Mouse (Mus musculus) CH12.LX (cell line): ENCODE measurements around the gene Gimap5. TPM values are rescaled to one million over a fixed set of nuclear protein-coding genes. Genes with fewer than 3 reads are reported as not detected.

Experiments
- DNase-seq: peaks from one replicate; pipeline ENCODE4 v3.0.0-alpha.2; 2013; ENCODE audit errors: extremely low read depth
- H3K27ac ChIP-seq: 2 replicates; pipeline ENCODE4 v1.5.1; 2012; ENCODE audit warnings: low read depth, mild to moderate bottlenecking, control low read depth, moderate library complexity; ENCODE audit not compliant: insufficient read depth
- H3K27me3 ChIP-seq: replicated peaks from 2 replicates; pipeline ENCODE3; 2012; ENCODE audit warnings: inconsistent platforms
- H3K36me3 ChIP-seq, 2 experiments: replicated peaks in 1 of 2; 2 replicates each; pipeline versions ENCODE3 to v1.6.1; 2012; ENCODE audit warnings: inconsistent platforms in 1 of 2, low read length in 1 of 2, mild to moderate bottlenecking in 1 of 2, mixed read lengths in 1 of 2, moderate library complexity in 1 of 2; ENCODE audit not compliant: control insufficient read depth in 1 of 2, insufficient read depth in 1 of 2
- H3K4me1 ChIP-seq, 2 experiments: 2 replicates each; pipeline ENCODE4 v1.6.1; 2012; ENCODE audit warnings: inconsistent platforms in 1 of 2, moderate library complexity in 1 of 2; ENCODE audit not compliant: insufficient read depth in 2 of 2, control insufficient read depth in 1 of 2
- H3K4me2 ChIP-seq: 2 replicates; pipeline ENCODE4 v1.6.1; 2012; ENCODE audit warnings: low read depth, mild to moderate bottlenecking, control low read depth; ENCODE audit not compliant: poor library complexity, insufficient read depth, severe bottlenecking
- H3K4me3 ChIP-seq, 3 experiments: fragments of 150-350 bp in 1 of 3; sonication (generic) in 1 of 3; replicated peaks in 1 of 3; 2 replicates each; pipeline versions ENCODE3 to v1.5.1; 2011 to 2012; ENCODE audit warnings: low read depth in 2 of 3, low read length in 2 of 3, mild to moderate bottlenecking in 2 of 3, moderate library complexity in 2 of 3, control low read depth in 1 of 3, improper control_type of control experiment in 1 of 3, inconsistent platforms in 1 of 3, mixed read lengths in 1 of 3; ENCODE audit not compliant: poor library complexity in 1 of 3
- H3K79me2 ChIP-seq: replicated peaks from 2 replicates; pipeline ENCODE4 v1.6.1; 2012; ENCODE audit warnings: mild to moderate bottlenecking, moderate library complexity; ENCODE audit not compliant: control insufficient read depth, poor library complexity, insufficient read depth, severe bottlenecking; ENCODE audit errors: extremely low read depth
- H3K9ac ChIP-seq: 2 replicates; pipeline ENCODE4 v1.6.1; 2012; ENCODE audit warnings: low read depth, mild to moderate bottlenecking, control low read depth, moderate library complexity; ENCODE audit not compliant: insufficient read depth
- H3K9me3 ChIP-seq: replicated peaks from 2 replicates; pipeline ENCODE3; 2012; ENCODE audit warnings: low read length, inconsistent platforms, mixed read lengths
- BHLHE40 ChIP-seq: IDR thresholded peaks from 2 replicates; pipeline ENCODE4 v1.6.1; 2011; ENCODE audit warnings: mild to moderate bottlenecking, low read depth, low read length, improper control_type of control experiment
- CHD2 ChIP-seq: IDR thresholded peaks from 2 replicates; pipeline ENCODE4 v1.6.1; 2011; ENCODE audit warnings: low read length, improper control_type of control experiment
- CTCF ChIP-seq, 2 experiments: IDR thresholded peaks in 1 of 2; conservative IDR thresholded peaks in 1 of 2; 2 replicates each; pipeline ENCODE4 v1.5.1; 2011 to 2012; ENCODE audit warnings: low read depth in 2 of 2, low read length in 2 of 2, improper control_type of control experiment in 1 of 2, inconsistent platforms in 1 of 2, mild to moderate bottlenecking in 1 of 2, moderate library complexity in 1 of 2
- E2F4 ChIP-seq: IDR thresholded peaks from 2 replicates; pipeline ENCODE4 v1.6.1; 2011; ENCODE audit warnings: low read depth, low read length, improper control_type of control experiment; ENCODE audit not compliant: insufficient replicate concordance
- ELF1 ChIP-seq: IDR thresholded peaks from 2 replicates; pipeline ENCODE4 v1.6.1; 2014; ENCODE audit warnings: low read depth, mild to moderate bottlenecking, inconsistent platforms, low read length, improper control_type of control experiment
- ETS1 ChIP-seq: conservative IDR thresholded peaks from 2 replicates; pipeline ENCODE4 v1.6.1; 2012; ENCODE audit warnings: low read depth, mild to moderate bottlenecking, inconsistent platforms, low read length, improper control_type of control experiment, moderate library complexity
- HCFC1 ChIP-seq: IDR thresholded peaks from 2 replicates; pipeline ENCODE4 v1.6.1; 2012; ENCODE audit warnings: low read depth, mild to moderate bottlenecking, inconsistent platforms, low read length, improper control_type of control experiment
- IRF4 ChIP-seq: IDR thresholded peaks from 2 replicates; pipeline ENCODE4 v1.6.1; 2014; ENCODE audit warnings: low read depth, mild to moderate bottlenecking, inconsistent platforms, low read length, improper control_type of control experiment
- JUN ChIP-seq: IDR thresholded peaks from 2 replicates; pipeline ENCODE4 v1.6.1; 2011; ENCODE audit warnings: low read depth, mild to moderate bottlenecking, low read length, improper control_type of control experiment, moderate library complexity; ENCODE audit not compliant: insufficient read depth
- JUND ChIP-seq: conservative IDR thresholded peaks from 2 replicates; pipeline ENCODE4 v1.6.1; 2011; ENCODE audit warnings: low read depth, low read length, improper control_type of control experiment
- KAT2A ChIP-seq: IDR thresholded peaks from 2 replicates; pipeline ENCODE4 v1.6.1; 2012; ENCODE audit warnings: low read length, improper control_type of control experiment, inconsistent platforms; ENCODE audit not compliant: insufficient replicate concordance
- MAFK ChIP-seq: IDR thresholded peaks from 2 replicates; pipeline ENCODE4 v1.6.1; 2011; ENCODE audit warnings: low read length, improper control_type of control experiment; ENCODE audit not compliant: insufficient replicate concordance
- MXI1 ChIP-seq: IDR thresholded peaks from 2 replicates; pipeline ENCODE4 v1.6.1; 2011; ENCODE audit warnings: mild to moderate bottlenecking, low read depth, low read length, improper control_type of control experiment
- MYC ChIP-seq: IDR thresholded peaks from 2 replicates; pipeline ENCODE4 v1.6.1; 2011; ENCODE audit warnings: low read depth, mild to moderate bottlenecking, improper control_type of control experiment, low read length
- NELFE ChIP-seq: IDR thresholded peaks from 2 replicates; pipeline ENCODE4 v1.6.1; 2011; ENCODE audit warnings: low read depth, low read length, improper control_type of control experiment
- NRF1 ChIP-seq: IDR thresholded peaks from 2 replicates; pipeline ENCODE4 v1.6.1; 2014; ENCODE audit warnings: low read depth, mild to moderate bottlenecking, inconsistent platforms, low read length, improper control_type of control experiment, moderate library complexity
- POLR2A ChIP-seq: IDR thresholded peaks from 2 replicates; pipeline ENCODE4 v1.6.1; 2011; ENCODE audit warnings: low read depth, mild to moderate bottlenecking, improper control_type of control experiment, low read length
- POLR2AphosphoS2 ChIP-seq: IDR thresholded peaks from 2 replicates; pipeline ENCODE4 v1.6.1; 2011; ENCODE audit warnings: low read depth, low read length, improper control_type of control experiment
- RAD21 ChIP-seq: IDR thresholded peaks from 2 replicates; pipeline ENCODE4 v1.6.1; 2011; ENCODE audit warnings: low read depth, mild to moderate bottlenecking, low read length, improper control_type of control experiment, moderate library complexity
- SIN3A ChIP-seq: IDR thresholded peaks from 2 replicates; pipeline ENCODE4 v1.6.1; 2012; ENCODE audit warnings: low read length, improper control_type of control experiment, inconsistent platforms
- SMC3 ChIP-seq: IDR thresholded peaks from 2 replicates; pipeline ENCODE4 v1.6.1; 2011; ENCODE audit warnings: low read depth, low read length, improper control_type of control experiment
- TCF12 ChIP-seq: IDR thresholded peaks from 2 replicates; pipeline ENCODE4 v1.6.1; 2014; ENCODE audit warnings: low read depth, mild to moderate bottlenecking, inconsistent platforms, low read length, improper control_type of control experiment
- UBTF ChIP-seq: IDR thresholded peaks from 2 replicates; pipeline ENCODE4 v1.6.1; 2012; ENCODE audit warnings: low read depth, mild to moderate bottlenecking, inconsistent platforms, low read length, improper control_type of control experiment, moderate library complexity
- USF1 ChIP-seq: IDR thresholded peaks from 2 replicates; pipeline ENCODE4 v1.6.1; 2014; ENCODE audit warnings: low read depth, mild to moderate bottlenecking, inconsistent platforms, low read length, improper control_type of control experiment
- USF2 ChIP-seq: conservative IDR thresholded peaks from 2 replicates; pipeline ENCODE4 v1.6.1; 2011; ENCODE audit warnings: low read depth, low read length, improper control_type of control experiment
- ZKSCAN1 ChIP-seq: IDR thresholded peaks from 2 replicates; pipeline ENCODE4 v1.6.1; 2012; ENCODE audit warnings: low read depth, inconsistent platforms, low read length, improper control_type of control experiment, borderline replicate concordance
- ZMIZ1 ChIP-seq: IDR thresholded peaks from 2 replicates; pipeline ENCODE4 v1.6.1; 2012; ENCODE audit warnings: low read depth, mild to moderate bottlenecking, inconsistent platforms, low read length, improper control_type of control experiment
- ZNF384 ChIP-seq: IDR thresholded peaks from 2 replicates; pipeline ENCODE4 v1.6.1; 2012; ENCODE audit warnings: low read depth, low read length, improper control_type of control experiment, inconsistent platforms
- dilution Hi-C: fragments of 300-500 bp; cut with MboI; formaldehyde crosslinking; loops from 2 replicates; pipeline ENCODE4 v1.14.3; 2020; ENCODE audit warnings: low sequenced_read_pairs; ENCODE audit not compliant: extremely low pct_unique_long_range_greater_than_20kb, extremely low pct_ligation_motif_present
- in situ Hi-C: fragments of 300-500 bp; cut with MboI; formaldehyde crosslinking; loops from 3 replicates; pipeline ENCODE4 v1.14.3; 2019; ENCODE audit warnings: low sequenced_read_pairs, low pct_ligation_motif_present, low pct_unique_long_range_greater_than_20kb, mixed read lengths
- polyA plus RNA-seq: library from polyadenylated mRNA; unstranded; fragments of >175 nt; gene quantifications from 2 replicates; pipeline ENCODE4 v1.2.1, GENCODE M21; 2012; ENCODE audit warnings: low read depth; ENCODE audit not compliant: insufficient read length
- total RNA-seq, 2 experiments: library from RNA; depleted of rRNA; stranded (reverse); fragments of 300-350 nt in 1 of 2; fragments of >200 nt in 1 of 2; gene quantifications; 2 replicates each; pipeline ENCODE4 v1.2.3; 2012 to 2014

Gimap5 gene
- total and polyA plus RNA-seq, 3 experiments = 56.9 to 82.1 (median 74.6) TPM

DNA sequence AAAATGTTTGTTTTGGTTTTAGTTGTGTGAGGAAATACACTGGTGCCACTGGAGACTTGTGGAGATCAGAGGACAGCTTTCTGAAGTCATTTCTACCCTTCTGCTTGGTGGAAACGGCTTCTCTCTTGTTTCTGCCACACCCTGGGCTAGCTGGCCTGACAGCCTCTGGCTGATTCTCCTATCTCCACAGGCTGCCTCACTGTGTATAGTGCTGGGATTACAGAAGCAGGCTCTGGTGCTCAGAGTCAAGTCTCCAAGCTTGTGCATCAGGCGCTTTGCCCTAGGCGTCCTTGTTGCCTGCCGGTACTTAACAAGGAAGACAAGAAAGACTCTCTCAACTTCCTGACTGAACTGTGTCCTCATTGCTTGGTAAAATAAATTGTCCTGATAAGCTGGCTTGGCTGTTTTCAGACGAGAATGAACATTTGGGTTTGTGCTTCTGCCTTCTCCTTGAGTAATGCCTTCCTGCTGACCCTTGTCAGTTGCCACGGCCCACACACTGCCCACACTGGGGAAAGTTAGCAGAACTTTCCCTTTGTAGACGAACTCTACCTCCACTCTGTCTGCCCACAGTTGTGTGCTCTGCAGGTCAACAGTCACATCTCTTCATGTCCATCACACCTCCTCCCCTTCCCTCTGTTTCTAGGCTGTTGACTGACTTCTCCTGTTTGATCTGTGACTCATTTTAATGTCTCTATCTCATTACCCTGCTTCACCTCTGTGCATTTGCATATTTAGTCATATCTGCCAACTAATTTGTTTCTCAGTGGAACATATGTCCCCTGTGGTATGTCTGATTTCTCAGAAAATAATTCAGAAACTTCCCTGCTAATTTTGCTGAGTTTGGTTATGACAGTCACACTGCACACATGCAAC lies 1.3 kb downstream of the Gimap5 start (continued):
- peak; percentile 85 for TF ChIP-seq POLR2A
- TF ChIP-seq, all 38 proteins: peak for 29

DNA sequence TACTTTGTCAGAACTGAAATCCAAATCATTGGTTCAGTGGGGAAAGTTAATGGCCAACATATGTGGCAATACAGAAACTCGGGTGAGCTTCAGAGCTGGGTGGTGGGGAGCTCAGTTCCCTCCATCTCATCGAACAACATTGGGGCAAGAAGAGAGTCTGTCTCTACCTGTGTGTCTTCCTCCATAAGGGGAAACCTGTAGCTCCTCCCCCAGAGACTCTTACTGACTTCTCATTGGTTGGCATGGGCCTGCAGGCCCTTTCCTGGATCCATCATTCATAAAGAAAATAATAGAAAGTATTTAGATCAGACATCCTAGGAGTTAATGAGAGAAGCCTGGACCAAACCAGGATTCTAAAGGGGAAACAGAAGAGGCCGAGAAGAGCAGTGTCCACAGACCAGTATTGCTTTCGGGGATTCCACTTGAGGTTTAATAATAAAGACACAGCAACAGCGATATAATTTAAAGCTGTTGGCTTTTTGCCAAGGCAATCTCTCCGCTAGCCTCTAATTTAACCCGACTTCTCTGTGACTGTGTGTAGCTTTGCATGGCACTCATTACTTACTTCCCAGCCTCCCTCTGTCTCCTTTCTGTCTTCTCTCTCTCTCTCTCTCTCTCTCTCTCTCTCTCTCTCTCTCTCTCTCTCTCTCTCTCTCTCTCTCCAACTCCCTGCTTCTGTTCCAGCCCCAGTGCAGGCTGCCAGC lies 17.7 kb downstream of the Gimap5 start:
- in situ Hi-C loops = no loop called here

DNA sequence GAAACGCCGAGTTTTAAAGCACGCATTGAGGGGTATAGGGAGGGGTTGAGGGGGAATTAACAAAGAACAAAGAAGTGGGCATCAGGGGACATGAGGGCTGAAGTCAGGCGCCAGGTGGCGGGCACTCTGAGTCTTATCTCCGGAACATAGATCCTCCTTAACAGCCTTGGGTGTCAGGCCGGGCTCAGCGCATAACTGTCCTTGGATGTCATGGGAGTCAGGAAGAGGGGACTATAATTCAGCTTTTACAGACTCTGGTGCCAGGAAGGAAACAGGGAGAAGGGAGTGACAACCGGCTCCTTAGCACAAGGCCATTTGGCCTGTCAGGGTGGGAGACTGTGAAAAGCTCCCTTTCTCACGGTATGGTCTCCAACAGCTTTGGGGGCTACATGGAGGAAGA lies 18.5 kb downstream of the Gimap5 start:
- Histone ChIP-seq H3K9ac (no peak overlapping the region), H3K9me3 (no peaks in the 10 kb centered on the region), H3K4me1 (peaks cover 6 to 20% of the 10 kb centered on the region in 2 experiments), H3K27ac (no peak overlapping the region), H3K4me2 (no peak overlapping the region), H3K27me3 (no peaks in the 10 kb centered on the region), H3K4me3 (no peak overlapping the region), H3K36me3 (peaks cover 25 to 28% of the 10 kb centered on the region in 2 experiments), H3K79me2 (peaks cover 6% of the 10 kb centered on the region; the same call in 1 of the 2 replicates)
- in situ Hi-C loops (no loop called here), dilution Hi-C loops (loop anchor here (25.0 kb wide), 1 partner anchor 127 kb away; the partner anchor contains the start of genes AI854703 and Gimap8)
- TF ChIP-seq E2F4 = no peak
- TF ChIP-seq NRF1 = no peak
- TF ChIP-seq ELF1 = no peak
- no peak for TF ChIP-seq TCF12
- no peak for TF ChIP-seq KAT2A
- no peak for TF ChIP-seq SIN3A
- no peak for TF ChIP-seq CHD2
- TF ChIP-seq ZMIZ1 = no peak
- TF ChIP-seq MYC = no peak
- TF ChIP-seq MAFK = no peak
- TF ChIP-seq POLR2AphosphoS2 = no peak
- no peak for TF ChIP-seq IRF4
- TF ChIP-seq USF2 = no peak
- no peak for TF ChIP-seq UBTF
- no peak for TF ChIP-seq CTCF (conservative IDR thresholded peaks at IDR 0.05 in 1 of 2, IDR thresholded peaks at IDR 0.05 in 1 of 2; ENCODE audit: low read depth in 2 of 2, low read length in 2 of 2)
- TF ChIP-seq JUND = no peak
- TF ChIP-seq HCFC1 = no peak
- no peak for TF ChIP-seq MXI1
- TF ChIP-seq RAD21 = no peak
- TF ChIP-seq USF1 = no peak
- no peak for DNase-seq

More for the DNA sequence above, 17.7 kb downstream of the Gimap5 start:
- Histone ChIP-seq H3K79me2 (peaks cover 2% of the 10 kb centered on the region; the same call in 1 of the 2 replicates), H3K27me3 (no peaks in the 10 kb centered on the region), H3K4me3 (no peak overlapping the region), H3K9me3 (no peaks in the 10 kb centered on the region), H3K36me3 (peaks cover 25 to 28% of the 10 kb centered on the region in 2 experiments), H3K9ac (no peak overlapping the region), H3K4me2 (no peak overlapping the region), H3K27ac (no peak overlapping the region), H3K4me1 (peaks cover 6 to 12% of the 10 kb centered on the region in 2 experiments)
- DNase-seq = no peak
- dilution Hi-C loops = loop anchor here (25.0 kb wide), 1 partner anchor 126 kb away; the partner anchor contains the start of genes AI854703 and Gimap8
- TF ChIP-seq TCF12 (no peak), USF2 (no peak), JUN (no peak), CTCF (conservative IDR thresholded peaks at IDR 0.05 in 1 of 2, IDR thresholded peaks at IDR 0.05 in 1 of 2; ENCODE audit: low read depth in 2 of 2, low read length in 2 of 2) (no peak), MAFK (no peak), NRF1 (no peak), ZKSCAN1 (no peak), SMC3 (no peak), CHD2 (no peak), E2F4 (no peak), ZMIZ1 (no peak), NELFE (no peak), USF1 (no peak), BHLHE40 (no peak), POLR2AphosphoS2 (no peak), RAD21 (no peak), ETS1 (no peak), HCFC1 (no peak), ZNF384 (no peak)
